14 mouse cellular contexts compared by ENCODE assay signal in the genomic region with DNA sequence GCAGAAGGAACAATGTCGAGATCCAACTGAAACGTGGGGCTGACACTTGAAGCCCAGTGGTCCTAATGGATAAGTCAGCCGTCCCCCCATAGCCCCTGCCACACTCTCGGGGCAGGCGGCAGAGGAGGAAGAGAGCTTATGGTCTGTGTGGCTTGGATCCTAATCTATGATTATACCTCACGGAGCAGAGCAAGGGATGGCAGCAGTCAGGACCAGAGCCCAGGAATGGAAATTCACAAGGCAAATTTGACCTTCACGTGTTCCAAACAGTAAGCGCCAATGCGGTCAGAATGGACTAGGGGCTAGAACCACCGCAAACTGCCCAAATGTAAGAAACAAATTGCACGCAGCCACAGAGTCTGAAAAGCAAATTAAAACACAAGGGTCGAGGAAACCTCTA. TPM values are rescaled to one million over a fixed set of nuclear protein-coding genes. Genes with fewer than 3 reads are reported as not detected.
A peak's percentile ranks its signal among the peaks of the same experiment; 100 is the strongest.
DNase-seq lines count a peak whose midpoint lies in the region; ATAC-seq and TF ChIP-seq lines count a peak whose summit lies in the region.
"Had no signal": no experiment of that assay in that cellular context is flagged by ENCODE, and none has a peak within 500 bp of the region (broad histone marks: within the 10 kb centered on the region; RNA-seq: fewer than 3 reads in every experiment).

No protein-coding gene starts in this region.

- peaks cover 10% of the 10 kb centered on the region for H3K4me1 ChIP-seq in heart, adult 2 months (ENCODE audit: control insufficient read depth, insufficient read depth, low read length)
- peaks cover 91% of the 10 kb centered on the region for H3K4me1 ChIP-seq in megakaryocyte, embryonic 14.5 days
- peaks cover 11% of the 10 kb centered on the region for H3K4me1 ChIP-seq in bone marrow, adult 2 months (ENCODE audit: control insufficient read depth, insufficient read depth, low read length)
- H3K4me1 ChIP-seq: forebrain, embryonic 13.5 days had no signal

- H3K27me3 ChIP-seq in heart, adult 2 months (ENCODE audit: control insufficient read depth, insufficient read depth, low read length), result no peaks in the 10 kb centered on the region
- H3K27me3 ChIP-seq in megakaryocyte, embryonic 14.5 days (replicated peaks), result no peaks in the 10 kb centered on the region
- H3K27me3 ChIP-seq: embryonic facial prominence, embryonic 12.5 days; forebrain, embryonic 13.5 days; liver, embryonic 15.5 days; neural tube, embryonic 13.5 days had no signal

- H3K9ac ChIP-seq in heart, adult 2 months (ENCODE audit: low read depth, low read length), result no peak overlapping the region
- H3K9ac ChIP-seq: embryonic facial prominence, embryonic 12.5 days; forebrain, embryonic 13.5 days; liver, embryonic 15.5 days; neural tube, embryonic 13.5 days had no signal

- DNase-seq in heart, adult 2 months, result no peak
- DNase-seq in heart, postnatal 10 days, result no peak
- no peak for DNase-seq in left cerebral cortex, postnatal 4 days
- no peak for DNase-seq in ovary, adult 18-20 months (ENCODE audit: low spot score)
- DNase-seq: lung, postnatal 4 days had no signal

- no peak for TF ChIP-seq EP300 in heart, adult 2 months (IDR thresholded peaks at IDR 0.05; ENCODE audit: insufficient read depth, low read depth, low read length)

- H3K36me3 ChIP-seq in heart, adult 2 months (ENCODE audit: control insufficient read depth, insufficient read depth, low read length), result peaks cover 4% of the 10 kb centered on the region
- peaks cover 91% of the 10 kb centered on the region for H3K36me3 ChIP-seq in megakaryocyte, embryonic 14.5 days (replicated peaks; ENCODE audit: low read length)
- H3K36me3 ChIP-seq: embryonic facial prominence, embryonic 12.5 days; liver, embryonic 15.5 days; neural tube, embryonic 13.5 days had no signal

- no peak for TF ChIP-seq CTCF in heart, adult 2 months (IDR thresholded peaks at IDR 0.05)
- TF ChIP-seq CTCF in bone marrow, adult 2 months (IDR thresholded peaks at IDR 0.05; ENCODE audit: control insufficient read depth, insufficient read depth, low read length), result no peak

- no peak for TF ChIP-seq POLR2A in heart, adult 2 months (IDR thresholded peaks at IDR 0.05; ENCODE audit: insufficient read depth, low read depth, low read length)
- no peak for TF ChIP-seq POLR2A in bone marrow, adult 2 months (IDR thresholded peaks at IDR 0.05; ENCODE audit: borderline replicate concordance, control insufficient read depth, low read depth, low read length)

- H3K9me3 ChIP-seq in megakaryocyte, embryonic 14.5 days, result no peaks in the 10 kb centered on the region
- H3K9me3 ChIP-seq: embryonic facial prominence, embryonic 12.5 days; forebrain, embryonic 13.5 days; G1E; liver, embryonic 15.5 days; neural tube, embryonic 13.5 days had no signal

- intact Hi-C loops in heart, adult 2 months (cut with DNase I), result no loop called here
- intact Hi-C loops in heart, postnatal 10 days (cut with DNase I), result no loop called here
- intact Hi-C loops in left cerebral cortex, postnatal 4 days (cut with DNase I), result no loop called here

- peak overlapping the region; percentile 48 for H3K27ac ChIP-seq in heart, adult 2 months
- H3K27ac ChIP-seq in bone marrow, adult 2 months (ENCODE audit: control insufficient read depth, insufficient read depth, low read depth, low read length, poor library complexity), result 0 out of 2 replicates have a peak overlapping the region, but pooled peaks have one; percentile 0
- H3K27ac ChIP-seq: embryonic facial prominence, embryonic 12.5 days; forebrain, embryonic 13.5 days; liver, embryonic 15.5 days; neural tube, embryonic 13.5 days had no signal

- no peak for ATAC-seq in megakaryocyte, adult 5-6 weeks (ENCODE audit: poor library complexity, severe bottlenecking)
- ATAC-seq in megakaryocyte-erythroid progenitor cell, adult 5-6 weeks (replicated peaks; ENCODE audit: low FRiP score, low TSS enrichment, poor library complexity, severe bottlenecking), result 0 out of 2 replicates have a peak, but pooled peaks have one; percentile 32
- ATAC-seq: forebrain, embryonic 13.5 days had no signal

- WGBS in heart, adult 2 months, result 73% methylated on average over 12 of the region's 12 CpGs
- WGBS in bone marrow, adult 2 months, result 43% methylated on average over 12 of the region's 12 CpGs

- H3K79me2 ChIP-seq in heart, adult 2 months (replicated peaks; ENCODE audit: control insufficient read depth, insufficient read depth, low read length), result no peaks in the 10 kb centered on the region

- H3K4me3 ChIP-seq in heart, adult 2 months, result no peak overlapping the region
- peak overlapping the region; percentile 67 for H3K4me3 ChIP-seq in megakaryocyte, embryonic 14.5 days (replicated peaks)
- no peak overlapping the region for H3K4me3 ChIP-seq in bone marrow, adult 2 months (replicated peaks; ENCODE audit: control insufficient read depth, low read depth, low read length)
- H3K4me3 ChIP-seq: embryonic facial prominence, embryonic 12.5 days; forebrain, embryonic 13.5 days; liver, embryonic 15.5 days; neural tube, embryonic 13.5 days had no signal

RNA-seq across cellular contexts. Expression of a gene that starts 14.5 kb away (rescaled TPM):
- total RNA-seq in heart, adult 2 months (2021), result 10 to 100 TPM; 47.2 to 48.1 TPM
- polyA plus RNA-seq in heart, adult 2 months (2012; rRNA removed), result 66.6 and 67.4 TPM in 2 replicates
- total RNA-seq in heart, postnatal 10 days (2021), result 10 to 100 TPM; 67.3 to 78.2 TPM
- 15.2 and 36.9 TPM in 2 replicates for polyA plus RNA-seq in megakaryocyte, embryonic 14.5 days (2012; ENCODE audit: insufficient read depth, low replicate concordance)
- 51.1 and 66.3 TPM in 2 replicates for total RNA-seq in megakaryocyte, adult 5-6 weeks (2015)
- total RNA-seq in megakaryocyte, adult 5-6 weeks (2017), result 90.5 and 94.6 TPM in 2 replicates
- polyA plus RNA-seq in bone marrow, adult 2 months (2011; ENCODE audit: insufficient read depth, insufficient read length, low replicate concordance, missing spikeins), result 13.6 and 20.9 TPM in 2 replicates
- total RNA-seq in megakaryocyte-erythroid progenitor cell, adult 5-6 weeks (2014; fragmentation: Nextera tagmentation), result 5.7 and 6.2 TPM in 2 replicates
- total RNA-seq in megakaryocyte-erythroid progenitor cell, adult 5-6 weeks (2017), result 16.6 and 31.5 TPM in 2 replicates
- 100 to 1,000 TPM; 566 to 591 TPM for total RNA-seq in left cerebral cortex, postnatal 4 days (2021)

Comparison
In these comparisons a context has a peak if more than half of its experiments do, and no peak if none do; other contexts are left out.
1. RNA of a gene that starts 14.5 kb away (total RNA-seq): 566 to 591 TPM in left cerebral cortex, postnatal 4 days; 51.1 to 94.6 TPM in megakaryocyte, adult 5-6 weeks, 67.3 to 78.2 TPM in heart, postnatal 10 days, 47.2 to 48.1 TPM in heart, adult 2 months and 5.7 to 31.5 TPM in megakaryocyte-erythroid progenitor cell, adult 5-6 weeks; every median in the first group is over 4 times any median in the second.